Mouse (Mus musculus) MEL (cell line): ENCODE measurements around the gene Fgfr2. TPM values are rescaled to one million over a fixed set of nuclear protein-coding genes. Genes with fewer than 3 reads are reported as not detected.

ENCODE experiments used
- DNase-seq: peaks from one replicate; pipeline ENCODE4 v3.0.0; 2011; ENCODE audit warnings: low read depth, low spot score
- H3K27ac ChIP-seq: 2 replicates; pipeline ENCODE4 v1.5.1; 2012; ENCODE audit warnings: low read depth, mild to moderate bottlenecking, control low read depth, low read length, moderate library complexity; ENCODE audit not compliant: control insufficient read depth
- H3K27me3 ChIP-seq, 2 experiments: fragments of 150-350 bp in 1 of 2; sonication (generic) in 1 of 2; 2 replicates each; pipeline ENCODE4 v1.6.1; 2012; ENCODE audit warnings: low read length in 2 of 2, mild to moderate bottlenecking in 2 of 2, improper control_type of control experiment in 1 of 2, moderate library complexity in 1 of 2; ENCODE audit not compliant: insufficient read depth in 2 of 2, control insufficient read depth in 1 of 2
- H3K36me3 ChIP-seq, 2 experiments: 2 replicates each; pipeline ENCODE4 v1.6.1; 2012 to 2014; ENCODE audit warnings: low read length in 2 of 2, improper control_type of control experiment in 1 of 2, inconsistent platforms in 1 of 2, mild to moderate bottlenecking in 1 of 2; ENCODE audit not compliant: insufficient read depth in 2 of 2, control insufficient read depth in 1 of 2
- H3K4me1 ChIP-seq, 2 experiments: fragments of 150-350 bp in 1 of 2; sonication (generic) in 1 of 2; 2 replicates each; pipeline ENCODE4 v1.6.1; 2012; ENCODE audit warnings: low read length in 2 of 2, improper control_type of control experiment in 1 of 2, mild to moderate bottlenecking in 1 of 2; ENCODE audit not compliant: insufficient read depth in 2 of 2, control insufficient read depth in 1 of 2
- H3K4me3 ChIP-seq, 2 experiments: fragments of 150-350 bp in 1 of 2; sonication (generic) in 1 of 2; 2 replicates each; pipeline ENCODE4 v1.5.1; 2012; ENCODE audit warnings: low read depth in 2 of 2, low read length in 2 of 2, mild to moderate bottlenecking in 2 of 2, moderate library complexity in 2 of 2, control low read depth in 1 of 2, improper control_type of control experiment in 1 of 2; ENCODE audit not compliant: control insufficient read depth in 1 of 2, insufficient read depth in 1 of 2
- H3K79me2 ChIP-seq: 2 replicates; pipeline ENCODE4 v1.6.1; 2012; ENCODE audit warnings: mild to moderate bottlenecking, low read length, moderate library complexity; ENCODE audit not compliant: control insufficient read depth, poor library complexity, insufficient read depth
- H3K9ac ChIP-seq: 2 replicates; pipeline ENCODE4 v1.6.1; 2012; ENCODE audit warnings: low read depth, mild to moderate bottlenecking, control low read depth, low read length, moderate library complexity; ENCODE audit not compliant: control insufficient read depth, poor library complexity, severe bottlenecking
- H3K9me3 ChIP-seq: fragments of 150-350 bp; sonication (generic); replicated peaks from 2 replicates; pipeline ENCODE4 v1.6.1; 2012; ENCODE audit warnings: mild to moderate bottlenecking, low read length, improper control_type of control experiment, moderate library complexity; ENCODE audit not compliant: insufficient read depth
- BHLHE40 ChIP-seq: IDR thresholded peaks from 2 replicates; pipeline ENCODE4 v1.6.1; 2012; ENCODE audit warnings: low read depth, mild to moderate bottlenecking, inconsistent platforms, low read length, improper control_type of control experiment, borderline replicate concordance
- CHD1 ChIP-seq: IDR thresholded peaks from 2 replicates; pipeline ENCODE4 v1.6.1; 2012; ENCODE audit warnings: low read depth, mild to moderate bottlenecking, inconsistent platforms, low read length, improper control_type of control experiment
- CHD2 ChIP-seq: IDR thresholded peaks from 2 replicates; pipeline ENCODE4 v1.6.1; 2011; ENCODE audit warnings: low read length, improper control_type of control experiment
- CTCF ChIP-seq, 3 experiments: IDR thresholded peaks in 2 of 3; conservative IDR thresholded peaks in 1 of 3; 2 replicates each; pipeline ENCODE4 v1.5.1; 2011 to 2012; ENCODE audit warnings: low read length in 3 of 3, low read depth in 2 of 3, mild to moderate bottlenecking in 2 of 3, improper control_type of control experiment in 1 of 3, inconsistent platforms in 1 of 3, mixed read lengths in 1 of 3, moderate library complexity in 1 of 3; ENCODE audit not compliant: control insufficient read depth in 1 of 3, insufficient read depth in 1 of 3, poor library complexity in 1 of 3, severe bottlenecking in 1 of 3
- E2F4 ChIP-seq: IDR thresholded peaks from 2 replicates; pipeline ENCODE4 v1.6.1; 2011; ENCODE audit warnings: low read depth, low read length, improper control_type of control experiment, borderline replicate concordance
- EP300 ChIP-seq, 2 experiments: IDR thresholded peaks; 2 replicates each; pipeline ENCODE4 v1.6.1; 2011; ENCODE audit warnings: improper control_type of control experiment in 2 of 2, low read length in 2 of 2, low read depth in 1 of 2, mild to moderate bottlenecking in 1 of 2
- GABPA ChIP-seq: IDR thresholded peaks from 2 replicates; pipeline ENCODE4 v1.6.1; 2012; ENCODE audit warnings: low read depth, mild to moderate bottlenecking, inconsistent platforms, low read length, improper control_type of control experiment, moderate library complexity
- GATA1 ChIP-seq: IDR thresholded peaks from 2 replicates; pipeline ENCODE4 v1.6.1; 2011; ENCODE audit warnings: low read depth, low read length, improper control_type of control experiment
- JUND ChIP-seq: IDR thresholded peaks from 2 replicates; pipeline ENCODE4 v1.6.1; 2011; ENCODE audit warnings: low read depth, mild to moderate bottlenecking, improper control_type of control experiment, low read length
- MAFK ChIP-seq: IDR thresholded peaks from 2 replicates; pipeline ENCODE4 v1.6.1; 2011; ENCODE audit warnings: low read depth, mild to moderate bottlenecking, low read length, improper control_type of control experiment, borderline replicate concordance
- MAX ChIP-seq: IDR thresholded peaks from 2 replicates; pipeline ENCODE4 v1.6.1; 2011; ENCODE audit warnings: low read length, improper control_type of control experiment
- MAZ ChIP-seq: IDR thresholded peaks from 2 replicates; pipeline ENCODE4 v1.6.1; 2012; ENCODE audit warnings: low read depth, mild to moderate bottlenecking, inconsistent platforms, low read length, improper control_type of control experiment
- MEF2A ChIP-seq: IDR thresholded peaks from 2 replicates; pipeline ENCODE4 v1.6.1; 2014; ENCODE audit warnings: low read depth, mild to moderate bottlenecking, inconsistent platforms, low read length, improper control_type of control experiment; ENCODE audit not compliant: poor library complexity, insufficient replicate concordance, severe bottlenecking; ENCODE audit errors: extremely low read depth
- MXI1 ChIP-seq: IDR thresholded peaks from 2 replicates; pipeline ENCODE4 v1.6.1; 2011; ENCODE audit warnings: mild to moderate bottlenecking, low read depth, low read length, improper control_type of control experiment
- MYB ChIP-seq: IDR thresholded peaks from 2 replicates; pipeline ENCODE4 v1.6.1; 2011; ENCODE audit warnings: mild to moderate bottlenecking, low read depth, low read length, improper control_type of control experiment
- MYC ChIP-seq: IDR thresholded peaks from 2 replicates; pipeline ENCODE4 v1.6.1; 2011; ENCODE audit warnings: low read depth, mild to moderate bottlenecking, low read length, improper control_type of control experiment, moderate library complexity
- NELFE ChIP-seq: IDR thresholded peaks from 2 replicates; pipeline ENCODE4 v1.6.1; 2011; ENCODE audit warnings: low read depth, low read length, improper control_type of control experiment
- POLR2AphosphoS2 ChIP-seq: IDR thresholded peaks from 2 replicates; pipeline ENCODE4 v1.6.1; 2011; ENCODE audit warnings: low read length, improper control_type of control experiment
- RAD21 ChIP-seq: IDR thresholded peaks from 2 replicates; pipeline ENCODE4 v1.6.1; 2011; ENCODE audit warnings: mild to moderate bottlenecking, low read depth, low read length, improper control_type of control experiment
- SIN3A ChIP-seq: IDR thresholded peaks from 2 replicates; pipeline ENCODE4 v1.6.1; 2012; ENCODE audit warnings: low read length, improper control_type of control experiment, inconsistent platforms
- TBP ChIP-seq: IDR thresholded peaks from 2 replicates; pipeline ENCODE4 v1.8.0; 2011; ENCODE audit warnings: low read depth, low read length, improper control_type of control experiment
- TCF12 ChIP-seq: IDR thresholded peaks from 2 replicates; pipeline ENCODE4 v1.6.1; 2014; ENCODE audit warnings: low read depth, mild to moderate bottlenecking, inconsistent platforms, low read length, improper control_type of control experiment, moderate library complexity
- UBTF ChIP-seq: IDR thresholded peaks from 2 replicates; pipeline ENCODE4 v1.6.1; 2012; ENCODE audit warnings: low read depth, mild to moderate bottlenecking, inconsistent platforms, low read length, improper control_type of control experiment, moderate library complexity, borderline replicate concordance; ENCODE audit not compliant: insufficient read depth
- ZKSCAN1 ChIP-seq: IDR thresholded peaks from 2 replicates; pipeline ENCODE4 v1.6.1; 2012; ENCODE audit warnings: low read depth, mild to moderate bottlenecking, inconsistent platforms, low read length, improper control_type of control experiment, moderate library complexity
- ZMIZ1 ChIP-seq: IDR thresholded peaks from 2 replicates; pipeline ENCODE4 v1.6.1; 2012; ENCODE audit warnings: low read depth, mild to moderate bottlenecking, inconsistent platforms, low read length, improper control_type of control experiment, moderate library complexity
- ZNF384 ChIP-seq: IDR thresholded peaks from 2 replicates; pipeline ENCODE4 v1.6.1; 2012; ENCODE audit warnings: low read depth, mild to moderate bottlenecking, inconsistent platforms, low read length, improper control_type of control experiment
- polyA plus RNA-seq, 2 experiments: library from polyadenylated mRNA; stranded (reverse) in 1 of 2; unstranded in 1 of 2; fragments of >175 nt in 1 of 2; fragments of >200 nt in 1 of 2; gene quantifications; 2 replicates each; pipeline versions ENCODE4 v1.2.1 to v1.2.4; 2012; ENCODE audit warnings: low replicate concordance in 2 of 2, low read depth in 1 of 2; ENCODE audit not compliant: insufficient read length in 2 of 2, insufficient read depth in 1 of 2, missing spikeins in 1 of 2
- total RNA-seq: library from RNA; depleted of rRNA; stranded (reverse); fragments of 300-350 nt; gene quantifications from 2 replicates; pipeline ENCODE4 v1.2.3, GENCODE M21; 2012

Fgfr2 gene
- total and polyA plus RNA-seq, 3 experiments: not detected

GRCm38 (mm10) chr7:132369784-132370183 lies 753.4 kb downstream of the Fgfr2 start:
- DNase-seq: peak; percentile 51
- no peaks in the 10 kb centered on the region for H3K79me2 ChIP-seq
- no peak overlapping the region for H3K9ac ChIP-seq
- H3K36me3 ChIP-seq: peaks cover 5 to 43% of the 10 kb centered on the region in 2 experiments; a peak in 3 of 4 replicates
- no peak for TF ChIP-seq MYB
- no peak for TF ChIP-seq MAFK
- peak; percentile 24; the same call in 1 of the 2 replicates for TF ChIP-seq POLR2AphosphoS2
- no peak for TF ChIP-seq MXI1
- no peaks in the 10 kb centered on the region for H3K27me3 ChIP-seq
- H3K9me3 ChIP-seq: no peaks in the 10 kb centered on the region
- H3K27ac ChIP-seq: no peak overlapping the region
- peaks cover 21 to 40% of the 10 kb centered on the region in 2 experiments for H3K4me1 ChIP-seq
- no peak overlapping the region for H3K4me3 ChIP-seq

GRCm38 (mm10) chr7:132368859-132369258 lies 754.3 kb downstream of the Fgfr2 start:
- Histone ChIP-seq H3K79me2 (no peaks in the 10 kb centered on the region), H3K27me3 (no peaks in the 10 kb centered on the region), H3K4me3 (no peak overlapping the region), H3K9me3 (no peaks in the 10 kb centered on the region), H3K36me3 (peaks cover 14 to 51% of the 10 kb centered on the region in 2 experiments), H3K27ac (0 out of 2 replicates have a peak overlapping the region, but pooled peaks have one; percentile 4), H3K9ac (no peak overlapping the region), H3K4me1 (peaks cover 21 to 42% of the 10 kb centered on the region in 2 experiments)
- TF ChIP-seq ZKSCAN1 (no peak), GATA1 (no peak), ZNF384 (no peak), RAD21 (no peak), BHLHE40 (no peak), GABPA (no peak), SIN3A (no peak), NELFE (no peak), CTCF (IDR thresholded peaks at IDR 0.05 in 2 of 3, conservative IDR thresholded peaks at IDR 0.05 in 1 of 3; ENCODE audit: control insufficient read depth in 1 of 3, insufficient read depth in 1 of 3, low read depth in 2 of 3, low read length in 3 of 3, poor library complexity in 1 of 3, severe bottlenecking in 1 of 3) (no peak), E2F4 (no peak), MAFK (no peak), MEF2A (no peak)
- DNase-seq: no peak

- DNase-seq: peak; percentile 46
- Histone ChIP-seq H3K9me3 (no peaks in the 10 kb centered on the region), H3K27ac (peak overlapping the region; percentile 94), H3K4me1 (peaks cover 21 to 42% of the 10 kb centered on the region in 2 experiments), H3K4me3 (no peak overlapping the region), H3K9ac (peak overlapping the region; percentile 10), H3K79me2 (no peaks in the 10 kb centered on the region), H3K36me3 (peaks cover 15 to 51% of the 10 kb centered on the region in 2 experiments), H3K27me3 (no peaks in the 10 kb centered on the region)
- peak; percentile 65; the same call in 1 of the 2 replicates for TF ChIP-seq MAZ
- TF ChIP-seq CHD1: no peak
- 0 out of 2 replicates have a peak, but pooled peaks have one; percentile 45 for TF ChIP-seq UBTF
- no peak for TF ChIP-seq CHD2
- TF ChIP-seq JUND: no peak
- TF ChIP-seq MYC: no peak
- no peak for TF ChIP-seq E2F4
- peak; percentile 27 to 31; a peak in 1 of 4 replicates for TF ChIP-seq EP300 (IDR thresholded peaks at IDR 0.05; ENCODE audit: low read depth in 1 of 2, low read length in 2 of 2)
- TF ChIP-seq MAX: no peak
- 0 out of 2 replicates have a peak, but pooled peaks have one; percentile 30 for TF ChIP-seq POLR2AphosphoS2
- TF ChIP-seq SIN3A: 0 out of 2 replicates have a peak, but pooled peaks have one; percentile 16
- 0 out of 2 replicates have a peak, but pooled peaks have one; percentile 21 for TF ChIP-seq GATA1
- peak; percentile 78 for TF ChIP-seq TBP
- TF ChIP-seq TCF12: 0 out of 2 replicates have a peak, but pooled peaks have one; percentile 31
- 0 out of 2 replicates have a peak, but pooled peaks have one; percentile 43 for TF ChIP-seq ZMIZ1
Measured at GRCm38 (mm10) chr7:132367344-132367743, 755.8 kb downstream of the Fgfr2 start.
